Mouse (Mus musculus): Measurements from ENCODE around the gene Map3k5. TPM values are rescaled to one million over a fixed set of nuclear protein-coding genes. Genes with fewer than 3 reads are reported as not detected.

The Map3k5 gene
- total and polyA plus RNA-seq, 3 experiments: 0.35 to 0.97 TPM; not detected in 1

DNA sequence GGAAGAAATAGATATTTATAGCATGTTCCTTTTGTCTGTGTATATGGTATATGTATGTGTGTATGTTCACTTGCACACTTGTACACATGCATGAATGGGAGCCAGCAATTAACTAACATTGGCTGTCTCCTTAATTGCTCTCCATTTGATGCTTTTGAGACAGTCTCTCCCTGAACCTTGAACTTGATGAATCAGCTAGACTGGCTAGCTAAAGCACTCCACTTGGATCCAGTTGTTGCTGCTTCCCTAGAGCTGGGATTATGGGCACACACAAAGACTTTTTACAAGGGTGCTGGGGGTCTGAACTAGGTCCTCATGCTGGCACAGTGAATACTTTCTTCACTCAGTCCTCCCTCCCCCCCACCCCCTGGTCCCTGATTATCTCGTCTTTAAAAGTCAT is 28.9 kb downstream of the Map3k5 start:
- H3K36me3 ChIP-seq (ENCODE audit: control insufficient read depth in 1 of 2, insufficient read depth in 2 of 2, low read length in 2 of 2): no peaks in the 10 kb centered on the region

DNA sequence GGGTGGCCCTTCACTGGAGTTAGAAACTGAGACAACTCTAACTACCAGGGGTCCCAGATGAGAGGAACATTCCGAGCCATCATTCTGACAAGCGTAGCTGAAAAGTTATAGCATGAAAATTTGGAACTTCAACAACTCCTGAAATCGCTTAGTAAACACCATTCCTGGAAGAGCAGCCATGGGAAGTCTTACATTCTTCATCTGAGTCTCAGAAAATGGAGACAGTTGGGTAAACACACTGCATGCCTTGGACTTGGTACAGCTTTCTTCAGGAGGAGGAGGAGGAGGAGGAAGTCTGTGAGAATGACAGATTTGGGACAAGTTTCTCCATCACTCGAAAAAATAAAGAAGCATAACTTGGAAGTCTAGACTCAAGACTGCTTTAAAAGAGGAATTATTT is 29.8 kb downstream of the Map3k5 start:
- no peak for DNase-seq (ENCODE audit: low read depth, low spot score)
- Histone ChIP-seq H3K9me3 (replicated peaks; ENCODE audit: insufficient read depth, low read length) (no peaks in the 10 kb centered on the region), H3K27me3 (ENCODE audit: control insufficient read depth in 1 of 2, insufficient read depth in 2 of 2, low read length in 2 of 2) (no peaks in the 10 kb centered on the region; a peak in 2 of 4 replicates), H3K9ac (ENCODE audit: control insufficient read depth, low read depth, low read length, poor library complexity, severe bottlenecking) (no peak overlapping the region), H3K4me1 (ENCODE audit: control insufficient read depth in 1 of 2, insufficient read depth in 2 of 2, low read length in 2 of 2) (no peaks in the 10 kb centered on the region), H3K4me3 (ENCODE audit: control insufficient read depth in 1 of 2, insufficient read depth in 1 of 2, low read depth in 2 of 2, low read length in 2 of 2) (no peak overlapping the region), H3K79me2 (ENCODE audit: control insufficient read depth, insufficient read depth, low read length, poor library complexity) (no peaks in the 10 kb centered on the region), H3K27ac (ENCODE audit: control insufficient read depth, low read depth, low read length) (no peak overlapping the region), H3K36me3 (ENCODE audit: control insufficient read depth in 1 of 2, insufficient read depth in 2 of 2, low read length in 2 of 2) (no peaks in the 10 kb centered on the region)
- TF ChIP-seq JUND (IDR thresholded peaks at IDR 0.05; ENCODE audit: low read depth, low read length) (no peak), MAFK (IDR thresholded peaks at IDR 0.05; ENCODE audit: borderline replicate concordance, low read depth, low read length) (no peak), E2F4 (IDR thresholded peaks at IDR 0.05; ENCODE audit: borderline replicate concordance, low read depth, low read length) (no peak), MXI1 (IDR thresholded peaks at IDR 0.05; ENCODE audit: low read depth, low read length) (no peak), TAL1 (IDR thresholded peaks at IDR 0.05; ENCODE audit: low read length) (no peak)

More for the DNA sequence above, 28.9 kb downstream of the Map3k5 start:
- Histone ChIP-seq H3K27ac (ENCODE audit: control insufficient read depth, low read depth, low read length) (no peak overlapping the region), H3K79me2 (ENCODE audit: control insufficient read depth, insufficient read depth, low read length, poor library complexity) (no peaks in the 10 kb centered on the region), H3K9me3 (replicated peaks; ENCODE audit: insufficient read depth, low read length) (no peaks in the 10 kb centered on the region), H3K4me3 (ENCODE audit: control insufficient read depth in 1 of 2, insufficient read depth in 1 of 2, low read depth in 2 of 2, low read length in 2 of 2) (no peak overlapping the region), H3K4me1 (ENCODE audit: control insufficient read depth in 1 of 2, insufficient read depth in 2 of 2, low read length in 2 of 2) (no peaks in the 10 kb centered on the region), H3K27me3 (ENCODE audit: control insufficient read depth in 1 of 2, insufficient read depth in 2 of 2, low read length in 2 of 2) (no peaks in the 10 kb centered on the region; a peak in 2 of 4 replicates), H3K9ac (ENCODE audit: control insufficient read depth, low read depth, low read length, poor library complexity, severe bottlenecking) (no peak overlapping the region)
- TF ChIP-seq TCF12 (IDR thresholded peaks at IDR 0.05; ENCODE audit: low read depth, low read length): no peak
- TF ChIP-seq ZMIZ1 (IDR thresholded peaks at IDR 0.05; ENCODE audit: low read depth, low read length): no peak
- TF ChIP-seq BHLHE40 (IDR thresholded peaks at IDR 0.05; ENCODE audit: borderline replicate concordance, low read depth, low read length): no peak
- no peak for TF ChIP-seq GABPA (IDR thresholded peaks at IDR 0.05; ENCODE audit: low read depth, low read length)
- TF ChIP-seq USF1 (IDR thresholded peaks at IDR 0.05; ENCODE audit: low read depth, low read length): no peak
- no peak for TF ChIP-seq UBTF (IDR thresholded peaks at IDR 0.05; ENCODE audit: borderline replicate concordance, insufficient read depth, low read depth, low read length)
- no peak for TF ChIP-seq NRF1 (IDR thresholded peaks at IDR 0.05; ENCODE audit: insufficient read depth, low read depth, low read length, poor library complexity, severe bottlenecking)
- no peak for TF ChIP-seq ZNF384 (IDR thresholded peaks at IDR 0.05; ENCODE audit: low read depth, low read length)
- TF ChIP-seq MEF2A (IDR thresholded peaks at IDR 0.05; ENCODE audit: extremely low read depth, insufficient replicate concordance, low read depth, low read length, poor library complexity, severe bottlenecking): no peak
- no peak for TF ChIP-seq CHD1 (IDR thresholded peaks at IDR 0.05; ENCODE audit: low read depth, low read length)
- no peak for TF ChIP-seq ETS1 (IDR thresholded peaks at IDR 0.05; ENCODE audit: low read depth, low read length)
- TF ChIP-seq MAZ (IDR thresholded peaks at IDR 0.05; ENCODE audit: low read depth, low read length): no peak
- no peak for TF ChIP-seq CTCF (IDR thresholded peaks at IDR 0.05 in 2 of 3, conservative IDR thresholded peaks at IDR 0.05 in 1 of 3; ENCODE audit: control insufficient read depth in 1 of 3, insufficient read depth in 1 of 3, low read depth in 2 of 3, low read length in 3 of 3, poor library complexity in 1 of 3, severe bottlenecking in 1 of 3)
- no peak for TF ChIP-seq HCFC1 (IDR thresholded peaks at IDR 0.05; ENCODE audit: low read depth, low read length)
- no peak for TF ChIP-seq RCOR1 (IDR thresholded peaks at IDR 0.05; ENCODE audit: low read depth, low read length)
- no peak for TF ChIP-seq TAL1 (IDR thresholded peaks at IDR 0.05; ENCODE audit: low read length)
- no peak for DNase-seq (ENCODE audit: low read depth, low spot score)
